Comparison of ENCODE assay signal across 27 mouse cellular contexts in the genomic region with DNA sequence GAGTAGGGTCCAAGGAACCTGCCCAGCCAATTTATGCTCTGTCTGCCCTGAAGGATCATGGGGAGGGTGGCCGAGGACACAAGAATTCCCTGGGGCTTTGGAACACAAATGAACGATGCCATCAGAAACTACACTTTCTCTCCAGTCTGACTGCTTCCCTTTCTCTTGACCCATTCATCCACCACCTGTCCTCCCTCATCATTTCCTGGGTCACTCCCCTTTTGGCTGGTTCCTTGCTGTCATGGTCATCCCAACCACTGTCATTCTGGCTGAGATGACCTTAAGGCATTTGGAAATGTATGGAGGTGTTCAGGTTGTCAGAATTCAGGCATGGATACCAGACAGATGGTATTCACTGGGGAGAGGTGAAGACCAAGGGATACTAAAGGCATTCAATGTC.
A peak's percentile ranks its signal among the peaks of the same experiment; 100 is the strongest.
DNase-seq lines count a peak whose midpoint lies in the region; ATAC-seq and TF ChIP-seq lines count a peak whose summit lies in the region.
"Had no signal": no experiment of that assay in that cellular context is flagged by ENCODE, and none has a peak within 500 bp of the region (broad histone marks: within the 10 kb centered on the region; RNA-seq: fewer than 3 reads in every experiment).

No protein-coding gene starts in this region.

- intact Hi-C loops in heart, postnatal 36 days (cut with DNase I) = no loop called here
- intact Hi-C loops in left cerebral cortex, postnatal 36 days (cut with DNase I) = no loop called here

- no peaks in the 10 kb centered on the region for H3K27me3 ChIP-seq in liver, embryonic 13.5 days
- no peaks in the 10 kb centered on the region for H3K27me3 ChIP-seq in C2C12 (ENCODE audit: control insufficient read depth, insufficient read depth, insufficient read length)
- H3K27me3 ChIP-seq in liver, postnatal 0 days (ENCODE audit: insufficient read depth, low read length) = no peaks in the 10 kb centered on the region
- H3K27me3 ChIP-seq: embryonic facial prominence, embryonic 13.5 days; embryonic facial prominence, embryonic 15.5 days had no signal

- peak; percentile 83 for DNase-seq in heart, adult 11 months
- DNase-seq in heart, postnatal 36 days = no peak
- no peak for DNase-seq in liver, embryonic 13.5 days
- no peak for DNase-seq in liver
- no peak for DNase-seq in liver, postnatal 0 days
- DNase-seq in left cerebral cortex, postnatal 36 days (ENCODE audit: low spot score in 2 of 2) = no peak
- no peak for DNase-seq in T-cell, adult 2 months (ENCODE audit: low spot score)
- DNase-seq: adrenal gland, adult 2 months; adrenal gland, postnatal 10 days; adrenal gland, postnatal 25 days; B cell, adult 2 months; cerebellum, adult 11 months; cerebellum, adult 18-20 months; cerebellum, adult 8-10 months; cerebellum, adult 9-11 months; cerebellum, postnatal 14 days; cerebellum, postnatal 36 days; embryo, embryonic 11 days had no signal

- H3K79me3 ChIP-seq in C2C12 (ENCODE audit: low read depth) = no peaks in the 10 kb centered on the region

- H3K4me3 ChIP-seq in liver, embryonic 13.5 days (replicated peaks) = no peak overlapping the region
- H3K4me3 ChIP-seq in C2C12 (ENCODE audit: insufficient read depth, poor library complexity, severe bottlenecking) = no peak overlapping the region
- H3K4me3 ChIP-seq in liver, postnatal 0 days (ENCODE audit: low read depth, low read length) = peak overlapping the region; percentile 42; the same call in 1 of the 2 replicates
- H3K4me3 ChIP-seq: embryonic facial prominence, embryonic 13.5 days; embryonic facial prominence, embryonic 15.5 days; erythroblast, embryonic 14.5 days; forebrain, embryonic 10.5 days; forebrain, embryonic 12.5 days had no signal

- no peaks in the 10 kb centered on the region for H3K79me2 ChIP-seq in C2C12 (ENCODE audit: control insufficient read depth, insufficient read depth)

- no peak overlapping the region for H3K27ac ChIP-seq in liver, embryonic 13.5 days
- peak overlapping the region; percentile 96 for H3K27ac ChIP-seq in liver, postnatal 0 days (ENCODE audit: low read depth)
- H3K27ac ChIP-seq: embryonic facial prominence, embryonic 13.5 days; embryonic facial prominence, embryonic 15.5 days; forebrain, embryonic 10.5 days; forebrain, embryonic 12.5 days had no signal

- H3K9me3 ChIP-seq in liver, embryonic 13.5 days (replicated peaks) = no peaks in the 10 kb centered on the region
- no peaks in the 10 kb centered on the region for H3K9me3 ChIP-seq in liver, postnatal 0 days (ENCODE audit: low read length)
- H3K9me3 ChIP-seq: embryonic facial prominence, embryonic 13.5 days; embryonic facial prominence, embryonic 15.5 days; forebrain, embryonic 10.5 days; forebrain, embryonic 12.5 days had no signal

- WGBS in liver, embryonic 13.5 days (ENCODE audit: insufficient replicate concordance) = 58% methylated on average over 2 of the region's 2 CpGs
- 69% methylated on average over 2 of the region's 2 CpGs for WGBS in liver, postnatal 0 days (ENCODE audit: insufficient replicate concordance)

- H3K4me1 ChIP-seq in liver, embryonic 13.5 days (replicated peaks) = peaks cover 32% of the 10 kb centered on the region
- peaks cover 15% of the 10 kb centered on the region for H3K4me1 ChIP-seq in liver, postnatal 0 days (ENCODE audit: insufficient read depth)
- H3K4me1 ChIP-seq: embryonic facial prominence, embryonic 13.5 days; embryonic facial prominence, embryonic 15.5 days had no signal

- H3K9ac ChIP-seq in liver, embryonic 13.5 days = no peak overlapping the region
- H3K9ac ChIP-seq in liver, postnatal 0 days (replicated peaks) = peak overlapping the region; percentile 61
- H3K9ac ChIP-seq: embryonic facial prominence, embryonic 13.5 days; embryonic facial prominence, embryonic 15.5 days; forebrain, embryonic 12.5 days had no signal

- no peak for TF ChIP-seq EP300 in liver, postnatal 0 days (IDR thresholded peaks at IDR 0.05; ENCODE audit: low read depth)

- no peak for TF ChIP-seq CTCF in C2C12 (IDR thresholded peaks at IDR 0.05; ENCODE audit: control insufficient read depth, insufficient read depth, insufficient read length)
- no peak for TF ChIP-seq CTCF in liver, postnatal 0 days (IDR thresholded peaks at IDR 0.05; ENCODE audit: low read depth)

- no peak overlapping the region for H3ac ChIP-seq in C2C12 (ENCODE audit: control insufficient read depth, insufficient read length, low read depth)

- H3K4me2 ChIP-seq in liver, embryonic 13.5 days = peak overlapping the region; percentile 31; the same call in 1 of the 2 replicates
- H3K4me2 ChIP-seq in liver, postnatal 0 days (ENCODE audit: low read depth, low read length) = peak overlapping the region; percentile 67
- H3K4me2 ChIP-seq: embryonic facial prominence, embryonic 13.5 days; embryonic facial prominence, embryonic 15.5 days; forebrain, embryonic 12.5 days had no signal

- no peaks in the 10 kb centered on the region for H3K36me3 ChIP-seq in liver, embryonic 13.5 days
- H3K36me3 ChIP-seq in C2C12 (ENCODE audit: control insufficient read depth, insufficient read depth) = no peaks in the 10 kb centered on the region
- H3K36me3 ChIP-seq in liver, postnatal 0 days (replicated peaks; ENCODE audit: insufficient read depth, low read length) = no peaks in the 10 kb centered on the region
- H3K36me3 ChIP-seq: embryonic facial prominence, embryonic 13.5 days; embryonic facial prominence, embryonic 15.5 days; forebrain, embryonic 10.5 days; forebrain, embryonic 12.5 days had no signal

- ATAC-seq in liver, embryonic 13.5 days (ENCODE audit: low read depth) = no peak
- no peak for ATAC-seq in liver, postnatal 0 days
- ATAC-seq: forebrain, embryonic 14.5 days; forebrain, embryonic 16.5 days; Patski had no signal

TF ChIP-seq in C2C12, 6 proteins besides CTCF, POLR2A, EP300 and RAD21:
- TF ChIP-seq FOSL1 (IDR thresholded peaks at IDR 0.05; ENCODE audit: insufficient read depth, low read length, poor library complexity, severe bottlenecking) (no peak), MYOD1 (IDR thresholded peaks at IDR 0.05; ENCODE audit: control insufficient read depth, insufficient read length, low read depth) (peak; percentile 33)
